Mouse (Mus musculus) limb, embryonic 15.5 days (tissue): ENCODE data around the gene Rab7. TPM values are rescaled to one million over a fixed set of nuclear protein-coding genes. Genes with fewer than 3 reads are reported as not detected.

Experiments used
- ATAC-seq: fragments of 200-750 bp; cut with Nextera tagmentation; 2 replicates; pipeline ENCODE4 v1.8.0; 2017; ENCODE audit warnings: low read depth, moderate TSS enrichment; ENCODE audit not compliant: insufficient number of reproducible peaks, low FRiP score, low TSS enrichment
- H3K27ac ChIP-seq: fragments of 300-500 bp; sonication (generic); 2 replicates; pipeline ENCODE4 v1.5.1; 2015; ENCODE audit warnings: moderate library complexity, mild to moderate bottlenecking, inconsistent platforms
- H3K27me3 ChIP-seq: fragments of 300-500 bp; sonication (generic); 2 replicates; pipeline ENCODE4 v1.6.1; 2015; ENCODE audit warnings: inconsistent platforms
- H3K36me3 ChIP-seq: fragments of 300-500 bp; sonication (generic); 2 replicates; pipeline ENCODE4 v1.6.1; 2015; ENCODE audit warnings: inconsistent platforms
- H3K4me1 ChIP-seq: fragments of 300-500 bp; sonication (generic); 2 replicates; pipeline ENCODE4 v1.6.1; 2015; ENCODE audit warnings: inconsistent platforms
- H3K4me2 ChIP-seq: fragments of 300-500 bp; sonication (generic); 2 replicates; pipeline ENCODE4 v1.6.1; 2015; ENCODE audit warnings: mild to moderate bottlenecking, inconsistent platforms
- H3K4me3 ChIP-seq: fragments of 300-500 bp; sonication (generic); 2 replicates; pipeline ENCODE4 v1.5.1; 2015; ENCODE audit warnings: mild to moderate bottlenecking, inconsistent platforms
- H3K9ac ChIP-seq: fragments of 300-500 bp; sonication (generic); 2 replicates; pipeline ENCODE4 v1.6.1; 2015; ENCODE audit warnings: inconsistent platforms
- H3K9me3 ChIP-seq: fragments of 300-500 bp; sonication (generic); 2 replicates; pipeline ENCODE4 v1.6.1; 2016; ENCODE audit warnings: inconsistent platforms
- WGBS: fragments of 180-500 bp; shearing (Covaris S2); methylation state at CpG from one replicate; pipeline ENCODE4 v1.1.7; 2015; 5-methylcytosine and 5-hydroxymethylcytosine counted together
- polyA plus RNA-seq: library from polyadenylated mRNA; unstranded; fragments of >200 nt; fragmentation: Nextera tagmentation; extraction: Ambion mirVana; gene quantifications from 2 replicates; pipeline ENCODE4 v1.2.1, GENCODE M21; 2015

The Rab7 gene
- polyA plus RNA-seq, 1 experiment from 2014 or later = 221 TPM

DNA sequence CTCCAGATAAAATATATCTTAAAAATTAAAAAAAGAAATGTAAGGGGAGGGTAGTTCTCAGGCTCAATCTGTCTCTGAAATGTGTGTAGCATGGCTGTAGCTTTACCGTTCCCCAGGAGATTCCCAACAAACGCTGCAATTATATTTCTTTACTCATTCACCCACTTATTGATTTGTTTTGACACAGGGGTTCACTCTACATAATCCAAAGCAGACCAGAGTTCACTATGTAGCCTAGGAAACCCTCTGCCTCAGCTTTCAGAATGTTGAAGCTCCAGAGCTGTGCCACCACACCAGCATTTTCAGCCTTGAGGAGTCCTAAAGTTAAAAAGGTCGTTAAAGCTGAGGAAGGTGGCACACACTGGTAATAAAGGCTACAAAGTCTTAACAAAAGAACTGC is 20.9 kb upstream of the Rab7 start:
- no peak overlapping the region for H3K9ac ChIP-seq
- H3K36me3 ChIP-seq = no peaks in the 10 kb centered on the region
- no peak overlapping the region for H3K27ac ChIP-seq
- 52% methylated on average over 3 of the region's 3 CpGs for WGBS
- no peaks in the 10 kb centered on the region for H3K9me3 ChIP-seq
- no peak overlapping the region for H3K4me2 ChIP-seq
- H3K4me1 ChIP-seq = 0 out of 2 replicates have a peak, but pooled peaks cover 2% of the 10 kb centered on the region
- no peak overlapping the region for H3K4me3 ChIP-seq
- no peaks in the 10 kb centered on the region for H3K27me3 ChIP-seq
- ATAC-seq = no peak

DNA sequence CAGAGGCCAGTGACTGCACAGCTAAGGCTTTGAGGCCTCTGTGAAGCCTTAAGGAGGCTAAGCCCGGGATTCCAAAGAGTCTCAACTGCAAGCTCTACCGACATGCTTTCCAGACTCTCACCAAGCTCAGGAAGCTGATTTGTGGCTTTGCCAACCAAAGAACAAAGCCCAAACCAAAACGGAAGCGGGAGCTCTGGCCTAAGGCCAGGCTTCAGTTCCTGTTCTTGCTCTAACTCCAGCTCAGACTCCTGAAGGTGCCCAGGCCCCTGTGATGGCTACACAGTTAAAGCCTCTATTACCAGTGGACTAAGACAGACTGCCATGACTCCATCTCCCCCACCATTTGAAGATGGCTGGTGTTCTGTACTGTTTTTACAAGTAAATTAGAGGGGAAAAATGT is 20.0 kb upstream of the Rab7 start:
- Histone ChIP-seq H3K4me2 (no peak overlapping the region), H3K4me3 (no peak overlapping the region)
- 53% methylated on average over 4 of the region's 4 CpGs for WGBS

DNA sequence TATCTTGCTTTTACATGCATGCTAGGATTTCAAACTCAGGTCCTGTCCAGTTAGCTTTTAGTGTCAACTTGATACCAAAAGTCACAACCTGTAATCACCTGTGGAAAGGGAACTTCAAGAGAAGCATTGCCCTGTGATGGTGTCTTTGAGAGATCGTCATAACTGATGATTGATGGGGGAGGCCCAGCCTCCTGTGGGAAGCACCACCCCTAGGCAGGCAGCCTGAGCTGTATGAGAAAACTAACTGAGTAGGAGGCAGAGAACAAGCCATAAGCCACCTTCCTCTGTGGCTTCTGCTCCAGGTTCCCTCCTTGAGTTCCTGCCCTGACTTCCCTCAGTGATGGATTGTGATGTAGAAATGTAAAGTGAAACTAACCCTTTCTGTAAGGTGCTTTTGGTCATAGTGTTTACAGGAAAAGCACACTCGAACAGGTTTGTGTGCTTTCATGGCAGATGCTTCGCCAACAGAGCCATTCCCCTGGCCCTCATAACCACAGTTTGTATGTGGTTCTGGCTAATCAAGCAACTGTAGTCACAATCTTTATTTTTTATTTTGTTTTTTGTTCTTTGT is 19.1 kb upstream of the Rab7 start:
- H3K4me2 ChIP-seq = no peak overlapping the region
- no peaks in the 10 kb centered on the region for H3K9me3 ChIP-seq
- H3K27me3 ChIP-seq = no peaks in the 10 kb centered on the region
- no peak overlapping the region for H3K9ac ChIP-seq
- ATAC-seq = no peak
- 77% methylated on average over 3 of the region's 3 CpGs for WGBS
- H3K36me3 ChIP-seq = no peaks in the 10 kb centered on the region
- H3K27ac ChIP-seq = no peak overlapping the region
- 0 out of 2 replicates have a peak, but pooled peaks cover 2% of the 10 kb centered on the region for H3K4me1 ChIP-seq
- H3K4me3 ChIP-seq = no peak overlapping the region

More for the DNA sequence above, 20.0 kb upstream of the Rab7 start:
- H3K36me3 ChIP-seq = no peaks in the 10 kb centered on the region
- no peak overlapping the region for H3K27ac ChIP-seq
- no peak for ATAC-seq
- no peaks in the 10 kb centered on the region for H3K27me3 ChIP-seq
- H3K4me1 ChIP-seq = 0 out of 2 replicates have a peak, but pooled peaks cover 2% of the 10 kb centered on the region
- H3K9me3 ChIP-seq = no peaks in the 10 kb centered on the region
- no peak overlapping the region for H3K9ac ChIP-seq

DNA sequence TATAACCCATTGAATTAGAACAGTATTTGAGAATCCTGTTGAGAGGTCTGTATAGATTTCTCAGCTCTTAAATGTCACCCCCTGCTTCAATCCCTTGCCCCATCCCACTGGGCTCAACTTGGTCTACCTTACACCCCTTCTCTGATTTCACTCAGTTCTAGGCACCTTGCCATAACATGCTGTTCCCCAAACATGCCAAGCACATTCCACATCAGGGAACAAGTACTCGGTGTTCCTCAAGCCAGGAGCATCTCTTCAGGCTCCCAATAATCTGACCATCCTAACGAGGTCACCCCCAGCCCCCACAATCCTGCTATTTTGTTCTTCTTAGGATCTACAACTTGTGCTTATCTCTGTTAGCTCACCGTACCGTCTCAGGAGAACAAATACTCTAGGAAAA is 17.3 kb upstream of the Rab7 start:
- no peaks in the 10 kb centered on the region for H3K27me3 ChIP-seq
- H3K36me3 ChIP-seq = no peaks in the 10 kb centered on the region
- no peak overlapping the region for H3K4me3 ChIP-seq
- WGBS = 79% methylated on average over 4 of the region's 4 CpGs
- ATAC-seq = no peak
- no peaks in the 10 kb centered on the region for H3K9me3 ChIP-seq
- no peak overlapping the region for H3K9ac ChIP-seq
- H3K4me1 ChIP-seq = 0 out of 2 replicates have a peak, but pooled peaks cover 2% of the 10 kb centered on the region
- H3K27ac ChIP-seq = no peak overlapping the region
- H3K4me2 ChIP-seq = no peak overlapping the region

DNA sequence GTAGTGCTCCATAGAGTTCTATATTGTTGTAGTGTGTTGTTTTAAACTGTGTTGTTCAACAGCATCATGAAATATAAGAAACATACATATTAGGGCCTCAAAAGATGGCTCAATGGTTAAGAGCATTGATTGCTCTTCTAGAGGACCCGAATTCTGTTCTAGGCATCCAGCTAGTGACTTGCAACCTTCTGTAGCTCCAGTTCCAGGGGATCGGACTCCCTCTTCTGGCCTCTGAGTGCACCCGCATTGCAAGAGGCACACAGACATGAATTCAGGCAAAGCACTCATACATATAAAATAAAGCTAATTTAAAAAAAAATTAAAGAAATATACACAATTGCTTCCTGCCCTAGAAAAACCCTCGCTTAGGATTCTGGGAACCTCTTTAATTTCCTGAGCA is 16.3 kb upstream of the Rab7 start:
- 85% methylated on average over 4 of the region's 4 CpGs for WGBS
- H3K4me1 ChIP-seq = 0 out of 2 replicates have a peak, but pooled peaks cover 2% of the 10 kb centered on the region

DNA sequence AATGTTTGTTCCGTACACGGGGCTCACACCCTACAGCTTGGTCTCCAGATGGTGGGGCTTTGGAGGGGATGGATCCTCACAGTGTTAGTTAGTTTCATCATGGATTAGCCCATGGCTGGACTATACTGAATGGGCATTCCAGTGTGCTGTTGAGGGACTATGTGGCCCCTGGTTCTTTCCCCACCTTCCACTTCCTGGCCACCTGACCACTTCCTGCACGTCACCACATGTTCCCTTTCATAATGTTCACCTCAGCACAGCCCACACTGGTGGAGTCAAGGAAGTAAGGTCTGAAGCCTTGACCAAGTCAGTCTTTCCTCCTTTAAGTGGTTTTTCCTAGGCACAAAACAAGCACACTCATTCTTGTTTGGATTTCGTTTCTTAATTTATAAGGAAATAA is 15.5 kb upstream of the Rab7 start:
- 0 out of 2 replicates have a peak, but pooled peaks cover 2% of the 10 kb centered on the region for H3K4me1 ChIP-seq
- no peak overlapping the region for H3K4me3 ChIP-seq
- no peaks in the 10 kb centered on the region for H3K36me3 ChIP-seq
- H3K4me2 ChIP-seq = no peak overlapping the region
- no peaks in the 10 kb centered on the region for H3K9me3 ChIP-seq
- no peak overlapping the region for H3K9ac ChIP-seq
- ATAC-seq = no peak
- WGBS = 71% methylated on average over 4 of the region's 4 CpGs
- no peaks in the 10 kb centered on the region for H3K27me3 ChIP-seq
- H3K27ac ChIP-seq = no peak overlapping the region

More for the DNA sequence above, 16.3 kb upstream of the Rab7 start:
- H3K9me3 ChIP-seq = no peaks in the 10 kb centered on the region
- H3K4me3 ChIP-seq = no peak overlapping the region
- H3K9ac ChIP-seq = no peak overlapping the region
- H3K27me3 ChIP-seq = no peaks in the 10 kb centered on the region
- no peaks in the 10 kb centered on the region for H3K36me3 ChIP-seq
- ATAC-seq = no peak
- no peak overlapping the region for H3K4me2 ChIP-seq
- no peak overlapping the region for H3K27ac ChIP-seq

DNA sequence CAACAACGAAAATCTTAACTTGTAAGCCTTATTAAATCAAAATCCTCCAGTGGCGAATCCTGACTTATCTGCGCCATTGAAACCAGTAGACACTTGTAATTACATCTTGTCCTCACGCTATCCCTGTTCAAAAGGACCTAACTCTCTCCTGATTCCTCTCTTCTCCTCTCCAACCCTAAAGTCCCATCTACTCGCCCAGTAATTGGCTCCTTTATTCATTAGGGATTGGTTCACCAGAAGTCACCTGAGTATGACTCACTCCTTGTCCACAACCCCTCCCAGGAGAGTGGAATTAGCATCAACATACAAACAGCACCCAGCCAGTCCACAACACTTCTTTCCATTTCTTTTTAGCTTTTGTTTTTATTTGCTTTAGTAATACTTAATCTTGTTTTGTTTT is 14.8 kb upstream of the Rab7 start:
- Histone ChIP-seq H3K9me3 (no peaks in the 10 kb centered on the region), H3K9ac (no peak overlapping the region), H3K36me3 (no peaks in the 10 kb centered on the region), H3K4me1 (0 out of 2 replicates have a peak, but pooled peaks cover under 1% of the 10 kb centered on the region), H3K27ac (no peak overlapping the region), H3K4me2 (no peak overlapping the region), H3K4me3 (no peak overlapping the region), H3K27me3 (no peaks in the 10 kb centered on the region)
- no peak for ATAC-seq
- 80% methylated on average over 5 of the region's 5 CpGs for WGBS

DNA sequence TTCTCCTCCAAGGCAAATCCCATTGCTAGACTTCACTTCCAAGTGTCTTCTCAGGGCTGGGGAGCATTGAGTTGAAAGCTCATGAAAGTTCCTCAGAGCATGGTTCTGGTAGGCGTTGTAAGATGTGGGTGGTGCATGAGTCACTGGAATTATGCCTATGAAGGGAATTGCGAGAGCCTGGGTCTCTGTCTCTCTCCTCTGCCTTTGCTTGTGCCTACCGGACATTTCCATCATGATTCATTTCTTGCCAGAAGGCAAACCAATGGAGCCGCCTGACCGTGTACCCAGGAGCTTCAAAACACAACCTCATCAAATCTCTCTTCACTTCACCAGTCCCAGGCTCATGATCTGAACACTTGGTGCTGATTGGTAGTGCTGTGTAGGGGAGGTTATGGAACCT is 11.8 kb upstream of the Rab7 start:
- Histone ChIP-seq H3K9ac (no peak overlapping the region), H3K4me2 (no peak overlapping the region), H3K9me3 (no peaks in the 10 kb centered on the region), H3K36me3 (no peaks in the 10 kb centered on the region), H3K27me3 (no peaks in the 10 kb centered on the region; the same call in 1 of the 2 replicates), H3K4me3 (no peak overlapping the region), H3K4me1 (no peaks in the 10 kb centered on the region), H3K27ac (no peak overlapping the region)
- 78% methylated on average over 5 of the region's 5 CpGs for WGBS
- ATAC-seq = no peak

DNA sequence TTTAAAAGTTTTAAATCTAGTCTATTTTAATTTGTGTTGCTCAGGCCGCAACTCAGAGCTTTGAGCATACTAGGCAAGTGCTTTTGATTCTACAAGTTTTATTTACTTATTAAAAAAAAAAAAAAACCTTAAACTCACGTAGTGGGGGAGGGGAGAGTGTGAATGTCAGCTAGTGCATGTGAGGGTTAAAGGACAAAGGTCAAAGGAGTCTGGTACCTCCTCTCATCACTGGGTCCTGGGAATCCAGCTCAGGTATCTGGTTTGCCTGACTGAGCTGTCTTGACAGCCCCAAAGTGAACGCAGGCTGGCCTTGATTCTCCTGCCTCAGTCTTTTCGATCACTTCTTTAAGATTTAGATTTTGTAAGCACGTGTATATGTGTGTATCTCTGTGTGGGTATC is 10.6 kb upstream of the Rab7 start:
- H3K9me3 ChIP-seq = no peaks in the 10 kb centered on the region

DNA sequence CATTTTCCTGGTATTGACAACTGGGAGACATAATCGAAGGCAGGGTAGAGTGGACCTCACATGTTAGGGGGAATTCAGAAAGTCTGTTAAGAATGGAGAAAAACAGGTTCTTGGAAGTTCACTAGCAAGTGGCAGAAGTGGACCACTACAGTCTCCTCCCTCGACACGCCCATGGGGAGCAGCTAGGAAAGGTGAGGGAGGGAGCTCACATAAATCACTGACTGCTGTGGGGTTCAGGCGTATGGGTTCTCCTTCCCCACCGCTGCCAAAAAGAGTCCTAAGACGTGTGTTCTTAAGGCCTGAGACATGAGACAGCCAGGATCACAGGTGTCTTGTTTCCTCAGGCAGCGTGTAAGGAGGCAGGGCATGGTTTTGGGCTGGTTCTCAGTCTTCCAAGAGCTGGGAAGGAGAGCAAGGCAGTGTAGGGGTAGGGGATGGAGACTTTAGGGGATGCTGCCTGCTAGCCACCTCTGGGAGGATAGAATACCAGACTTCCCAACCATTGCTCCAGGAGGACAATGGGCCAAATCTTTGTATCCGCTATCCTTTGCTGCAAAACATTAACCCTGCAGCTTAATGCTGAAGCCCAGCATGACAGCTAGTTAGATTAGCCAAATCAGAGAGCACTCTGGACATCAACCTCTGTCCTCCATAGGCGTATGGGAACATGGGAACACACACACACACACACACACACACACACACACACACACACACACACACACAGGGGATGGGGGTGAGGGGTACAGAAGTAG is 9.2 kb upstream of the Rab7 start:
- Histone ChIP-seq H3K36me3 (no peaks in the 10 kb centered on the region), H3K9me3 (no peaks in the 10 kb centered on the region), H3K27me3 (no peaks in the 10 kb centered on the region; the same call in 1 of the 2 replicates), H3K4me1 (no peaks in the 10 kb centered on the region), H3K27ac (no peak overlapping the region; the same call in 1 of the 2 replicates), H3K4me3 (no peak overlapping the region), H3K9ac (no peak overlapping the region), H3K4me2 (no peak overlapping the region)
- WGBS = 58% methylated on average over 9 of the region's 9 CpGs
- no peak for ATAC-seq

More for the DNA sequence above, 10.6 kb upstream of the Rab7 start:
- H3K9ac ChIP-seq = no peak overlapping the region
- no peaks in the 10 kb centered on the region for H3K36me3 ChIP-seq
- no peak overlapping the region for H3K4me3 ChIP-seq
- no peak overlapping the region for H3K27ac ChIP-seq
- ATAC-seq = no peak
- H3K4me1 ChIP-seq = no peaks in the 10 kb centered on the region
- 74% methylated on average over 5 of the region's 5 CpGs for WGBS
- H3K4me2 ChIP-seq = no peak overlapping the region
- H3K27me3 ChIP-seq = no peaks in the 10 kb centered on the region; the same call in 1 of the 2 replicates

DNA sequence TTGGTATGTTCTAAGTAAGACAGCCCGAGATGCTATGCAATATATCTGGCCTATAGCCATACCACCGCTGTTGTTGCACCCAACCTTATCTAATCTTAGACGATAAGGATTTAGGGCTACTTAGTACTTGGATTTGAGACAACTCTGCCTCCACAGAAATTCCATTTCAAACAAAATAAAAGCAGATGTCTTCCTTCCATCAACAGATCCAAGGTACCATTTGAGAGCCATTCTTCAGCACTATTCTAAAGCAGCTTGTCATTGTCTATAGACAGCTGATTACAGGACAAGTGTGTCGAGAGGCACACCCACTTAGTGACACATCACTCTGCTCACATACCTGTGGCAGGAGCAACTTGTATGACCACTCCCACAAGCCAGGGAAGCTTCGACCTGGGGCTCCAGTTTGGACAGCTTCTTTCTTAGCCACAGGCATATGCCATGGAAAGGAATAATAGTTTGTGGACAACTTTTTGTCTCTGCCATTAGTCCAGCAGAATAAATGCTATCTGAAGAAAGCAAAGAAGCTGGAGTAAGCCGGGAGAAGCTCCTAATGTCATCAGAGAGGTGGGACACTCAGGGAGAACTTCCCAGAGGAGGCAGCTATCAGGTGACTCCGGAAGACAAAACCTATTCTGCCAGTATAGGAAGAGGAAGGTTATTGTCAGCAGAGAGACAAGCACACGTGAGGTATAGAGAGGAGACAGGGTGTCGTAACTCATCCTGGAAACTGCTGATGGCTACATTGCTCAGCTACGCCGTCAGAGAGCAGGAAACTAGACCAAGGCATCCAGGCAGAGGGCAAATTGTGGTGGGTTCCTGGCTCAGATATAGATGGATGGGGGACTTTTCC is 8.4 kb upstream of the Rab7 start:
- no peaks in the 10 kb centered on the region for H3K36me3 ChIP-seq
- H3K27ac ChIP-seq = no peak overlapping the region
- no peaks in the 10 kb centered on the region; the same call in 1 of the 2 replicates for H3K27me3 ChIP-seq
- H3K4me2 ChIP-seq = no peak overlapping the region
- no peak overlapping the region for H3K4me3 ChIP-seq
- no peak for ATAC-seq
- WGBS = 58% methylated on average over 11 of the region's 11 CpGs
- H3K9me3 ChIP-seq = no peaks in the 10 kb centered on the region
- no peaks in the 10 kb centered on the region for H3K4me1 ChIP-seq
- no peak overlapping the region for H3K9ac ChIP-seq

DNA sequence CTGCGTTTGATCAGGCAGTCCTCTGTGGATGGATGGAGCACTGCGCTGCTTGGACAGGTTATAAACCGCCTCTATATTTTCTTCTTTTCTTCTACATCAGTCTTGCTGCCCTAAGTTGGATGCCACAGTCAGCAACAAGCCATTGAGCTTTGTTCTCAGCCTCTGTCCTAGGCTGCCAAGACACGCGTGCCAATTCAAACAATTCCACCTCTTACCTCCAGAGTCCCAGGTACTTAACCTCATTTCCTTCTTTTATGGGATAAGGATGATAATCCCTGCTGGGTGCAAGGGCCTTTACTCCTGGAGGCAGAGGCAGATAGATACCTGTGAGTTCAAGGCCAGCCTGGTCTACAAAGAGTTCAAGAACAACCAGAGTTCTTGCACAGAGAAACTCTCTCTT is 6.1 kb upstream of the Rab7 start:
- H3K4me1 ChIP-seq = no peaks in the 10 kb centered on the region
- no peak overlapping the region for H3K9ac ChIP-seq
- ATAC-seq = no peak
- H3K36me3 ChIP-seq = no peaks in the 10 kb centered on the region
- H3K27me3 ChIP-seq = no peaks in the 10 kb centered on the region; the same call in 1 of the 2 replicates
- WGBS = 86% methylated on average over 5 of the region's 5 CpGs
- H3K27ac ChIP-seq = no peak overlapping the region
- no peak overlapping the region for H3K4me3 ChIP-seq
- H3K4me2 ChIP-seq = no peak overlapping the region
- no peaks in the 10 kb centered on the region for H3K9me3 ChIP-seq
